Mouse (Mus musculus): ENCODE data around the gene Tmem150b.

Tmem150b gene

DNA sequence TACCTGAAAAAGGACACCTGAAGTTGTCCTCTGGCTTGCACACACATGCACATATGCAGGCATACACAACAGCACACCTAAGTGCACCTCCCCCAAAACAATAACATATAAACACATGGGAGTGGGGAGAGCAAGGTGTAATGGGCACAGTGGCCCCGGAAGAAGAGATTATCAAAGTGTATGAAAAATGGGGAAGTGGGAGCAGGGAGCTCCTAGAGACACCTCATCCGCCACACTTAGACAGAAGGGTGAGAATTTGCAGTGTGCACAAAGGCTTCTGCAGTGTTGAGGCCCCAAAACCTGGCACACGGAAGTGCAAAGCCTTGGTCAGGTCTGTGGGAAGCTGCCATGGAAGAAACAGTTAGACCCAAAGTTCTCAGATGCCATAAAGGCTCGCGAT, 6.0 kb upstream of the Tmem150b start:
- no peak for DNase-seq (ENCODE audit: low spot score in 2 of 2)

DNA sequence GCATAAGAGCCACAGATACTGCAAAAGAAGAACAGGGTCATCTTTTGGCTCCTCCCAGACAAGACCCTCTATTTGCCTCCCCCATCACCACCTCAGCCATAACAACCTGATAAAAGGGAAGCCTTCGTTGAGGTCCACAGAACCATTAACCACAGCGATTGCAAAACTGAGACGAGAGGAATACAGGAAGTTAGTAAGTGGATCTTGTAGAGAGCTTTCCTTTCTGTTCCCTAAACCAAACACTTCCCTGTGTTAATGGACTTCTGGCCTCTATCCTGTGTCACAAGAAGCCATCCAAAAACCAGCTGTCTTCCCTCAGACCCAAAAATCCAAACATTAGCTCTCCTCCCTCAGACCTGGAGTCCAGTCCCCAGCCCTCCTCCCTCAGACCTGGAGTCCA, 690 bp downstream of the Tmem150b start:
- DNase-seq (ENCODE audit: low spot score in 2 of 2), result no peak

DNA sequence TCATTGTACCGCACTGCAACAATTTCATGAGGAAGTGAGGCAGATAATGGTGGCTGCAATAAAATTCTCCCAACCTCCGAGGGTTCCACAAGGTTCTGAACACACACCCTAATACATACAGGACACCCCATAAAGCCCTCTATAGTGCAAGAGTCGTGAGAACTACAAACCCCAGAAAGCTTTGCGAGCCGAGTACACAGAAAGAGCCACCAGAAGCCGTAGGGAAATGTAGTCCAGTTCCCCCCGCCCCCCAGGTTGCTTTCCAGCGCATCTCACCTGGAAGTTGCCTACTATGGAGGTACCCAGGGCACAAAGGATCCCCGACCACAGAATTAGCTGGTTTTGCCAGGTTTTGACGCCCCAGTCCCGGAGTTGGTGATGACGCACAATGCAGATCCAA, 1.5 kb downstream of the Tmem150b start:
- no peak for DNase-seq (ENCODE audit: low spot score in 2 of 2)

DNA sequence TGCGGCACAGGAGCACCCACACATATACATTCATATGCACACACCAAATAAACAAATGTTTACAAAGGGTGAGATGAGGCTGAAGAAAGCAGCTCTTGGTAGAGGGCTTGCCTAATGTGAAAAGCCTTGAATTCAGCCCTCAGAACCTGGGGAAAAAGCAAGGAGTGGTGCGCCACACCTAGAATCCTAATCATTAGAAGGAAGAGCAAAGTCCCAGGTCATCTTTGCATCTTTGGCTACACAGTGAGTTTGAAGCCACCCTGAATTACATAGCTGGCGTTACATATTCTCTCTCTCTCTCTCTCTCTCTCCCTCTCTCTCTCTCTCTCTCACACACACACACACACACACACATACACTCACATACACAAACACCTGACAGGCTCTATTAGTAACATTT, 5.8 kb downstream of the Tmem150b start:
- DNase-seq (ENCODE audit: low spot score in 2 of 2), result no peak

DNA sequence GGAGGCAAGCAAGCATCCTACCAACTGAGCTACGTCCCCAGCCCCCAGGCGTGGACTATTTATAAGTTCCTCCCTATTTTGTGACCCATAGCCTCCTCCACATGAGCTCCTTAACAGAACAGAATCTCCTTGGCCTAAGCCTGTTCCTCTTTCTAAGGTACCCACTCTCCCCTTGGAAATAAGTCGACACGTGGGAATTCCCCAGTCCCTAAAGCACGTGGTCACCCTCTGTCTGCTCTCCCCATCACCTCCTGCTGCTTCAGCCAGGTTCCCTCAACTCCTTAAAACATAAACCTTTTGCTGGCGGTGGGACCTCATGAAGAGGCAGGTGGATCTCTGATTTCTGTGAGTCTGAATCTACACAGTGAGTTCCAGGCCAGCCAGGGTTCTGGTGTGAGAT, 8.1 kb downstream of the Tmem150b start:
- no peak for DNase-seq (ENCODE audit: low spot score in 2 of 2)

DNA sequence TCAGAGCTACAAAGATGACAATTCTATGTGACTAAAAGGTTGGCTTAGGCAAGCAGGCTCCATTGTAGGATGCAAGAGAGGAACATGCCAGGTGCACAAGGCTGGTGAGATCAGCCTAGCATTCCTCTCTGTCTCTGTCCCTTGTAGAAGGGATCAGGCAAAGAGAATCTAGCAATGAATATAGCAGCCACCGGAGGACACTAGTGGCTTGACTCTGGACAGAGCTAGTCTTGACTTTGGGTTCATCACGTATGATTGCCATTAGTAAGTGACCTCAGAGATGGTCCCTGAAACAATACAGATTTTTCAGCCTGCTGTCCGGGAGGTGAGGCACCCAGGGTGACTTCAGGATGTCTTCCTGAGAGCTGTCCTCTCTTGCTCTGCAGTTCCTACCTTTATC, 12.5 kb downstream of the Tmem150b start:
- DNase-seq (ENCODE audit: low spot score in 2 of 2), result no peak

DNA sequence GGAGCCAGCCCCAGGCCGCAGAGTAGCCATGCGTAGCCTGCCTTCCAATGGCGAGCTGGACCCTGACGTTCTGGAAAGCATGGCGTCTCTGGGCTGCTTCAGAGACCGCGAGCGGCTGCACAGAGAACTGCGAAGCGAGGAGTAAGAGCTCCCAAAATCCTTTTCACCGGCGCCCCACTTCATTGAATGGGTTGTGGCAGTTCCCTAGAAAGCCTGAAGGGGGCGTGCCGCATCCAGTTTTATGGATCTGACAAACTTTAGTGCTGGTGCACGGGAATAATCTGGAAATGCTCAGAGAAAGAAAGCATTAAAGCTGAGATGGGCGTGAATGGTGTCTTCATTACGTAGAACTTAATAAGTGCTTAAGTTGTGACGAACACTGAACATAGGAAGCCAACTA, 20.0 kb downstream of the Tmem150b start:
- DNase-seq (ENCODE audit: low spot score in 2 of 2), result no peak

DNA sequence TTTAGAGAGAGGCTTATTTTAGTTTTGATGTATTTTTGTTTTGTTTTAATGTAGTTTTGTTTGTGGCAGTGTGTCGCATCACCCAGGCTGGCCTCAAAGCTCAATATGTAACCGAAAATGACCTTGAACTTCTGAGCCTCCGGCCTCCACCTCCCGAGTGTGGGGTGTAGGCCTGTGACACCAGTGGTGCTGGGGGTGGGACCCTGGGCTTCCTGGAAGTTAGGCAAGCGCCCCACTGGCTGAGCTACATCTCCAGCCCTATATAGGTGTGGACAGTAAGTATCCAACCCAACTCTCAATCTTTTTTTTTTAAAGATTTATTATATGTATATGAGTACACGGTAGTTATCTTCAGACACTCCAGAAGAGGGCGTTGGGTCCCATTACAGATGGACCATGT, 21.9 kb downstream of the Tmem150b start:
- DNase-seq (ENCODE audit: low spot score in 2 of 2), result no peak

DNA sequence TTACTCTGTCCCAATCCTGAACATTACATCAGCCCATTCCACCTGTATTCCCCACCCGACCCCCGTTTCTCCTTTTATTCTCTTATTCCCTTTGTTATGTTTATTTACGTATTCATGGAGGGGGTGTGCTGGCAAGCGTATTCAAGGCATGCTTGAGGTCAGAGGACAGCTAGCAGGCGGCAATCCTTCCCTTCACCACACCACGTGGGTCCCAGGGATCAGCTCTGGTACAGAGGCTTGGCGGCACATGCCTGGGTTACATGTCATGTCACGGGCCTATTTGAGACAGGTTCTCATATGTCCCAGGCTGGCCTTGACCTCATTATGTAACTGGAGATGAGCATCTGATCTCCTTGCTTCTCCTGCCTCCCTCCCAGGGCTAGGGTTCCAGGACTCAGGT, 22.7 kb downstream of the Tmem150b start:
- no peak for DNase-seq (ENCODE audit: low spot score in 2 of 2)

DNA sequence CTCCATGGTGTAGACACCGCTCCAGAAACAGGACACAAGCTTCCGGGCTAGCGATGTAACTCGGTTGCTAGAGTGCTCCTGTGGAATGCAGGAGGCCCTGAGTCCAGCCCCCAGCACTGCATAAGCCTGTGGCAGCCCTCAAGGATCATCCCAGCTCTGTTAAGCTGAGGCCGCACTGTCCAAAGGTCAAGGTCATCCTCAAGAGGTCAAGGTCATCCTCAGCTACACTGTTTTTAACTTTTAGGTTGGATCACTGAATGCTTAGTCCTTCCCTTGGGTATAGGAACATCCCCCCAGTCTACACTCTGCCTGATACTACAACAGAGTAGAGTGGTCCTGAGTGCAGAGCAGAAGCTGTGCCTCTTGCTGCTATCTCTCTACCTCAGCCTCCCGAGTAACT, 32.0 kb downstream of the Tmem150b start:
- no peak for DNase-seq (ENCODE audit: low spot score in 2 of 2)

DNA sequence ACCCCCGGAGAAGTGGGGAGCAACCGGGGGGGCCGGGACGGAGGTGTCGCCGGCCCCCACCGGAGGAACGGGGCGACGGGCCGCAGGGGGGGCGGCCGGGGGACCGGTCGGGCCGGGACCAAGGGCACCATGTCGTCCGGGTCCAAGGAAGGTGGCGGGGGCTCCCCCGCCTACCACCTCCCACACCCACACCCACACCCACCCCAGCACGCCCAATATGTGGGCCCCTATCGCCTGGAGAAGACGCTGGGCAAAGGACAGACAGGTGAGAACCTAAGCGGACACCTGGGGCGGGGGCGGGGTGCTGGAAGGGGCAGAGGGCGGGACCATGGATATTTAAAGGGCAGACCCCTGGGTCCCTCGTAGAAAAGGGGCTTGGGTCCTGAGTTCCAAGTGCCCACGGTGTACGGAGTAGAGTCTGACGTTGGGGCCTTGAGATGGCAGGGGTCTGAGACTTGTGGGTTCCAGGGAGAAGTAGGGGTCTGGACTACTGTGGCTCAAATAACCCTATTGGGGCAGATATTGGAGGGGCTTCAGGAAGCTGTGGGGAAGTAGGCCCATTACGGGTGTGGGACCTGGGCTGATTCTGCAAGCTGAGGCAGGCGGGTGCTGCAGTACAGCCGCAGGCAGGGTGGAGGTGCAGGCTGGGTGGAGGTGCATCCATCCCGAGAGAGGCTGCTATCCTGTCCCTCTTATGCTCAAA, 33.9 kb downstream of the Tmem150b start:
- DNase-seq (ENCODE audit: low spot score in 2 of 2), result no peak

DNA sequence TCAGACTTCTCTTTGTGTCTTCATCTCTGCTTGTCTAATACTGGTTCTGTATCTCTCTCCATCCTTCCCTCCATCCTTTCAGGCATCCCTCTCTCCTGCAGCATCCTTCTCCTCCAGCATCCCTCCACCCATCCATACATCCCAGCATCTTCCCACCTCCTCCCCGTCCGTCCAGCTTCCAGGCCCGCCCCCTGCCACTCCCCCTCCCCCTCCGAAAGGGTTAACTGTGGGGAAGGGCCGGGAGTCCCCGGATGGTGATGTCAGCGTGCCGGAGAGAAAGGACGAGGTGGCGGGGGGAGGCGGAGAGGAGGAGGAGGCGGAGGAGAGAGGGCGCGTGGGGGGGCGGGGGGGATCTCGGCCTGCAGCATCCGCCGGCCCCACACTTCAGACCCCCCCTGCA, 34.7 kb downstream of the Tmem150b start, which contains the start of gene Brsk1:
Gene Brsk1 (plus strand): TSS at position 218 of the 400 bp plus-strand sequence.
- DNase-seq (ENCODE audit: low spot score in 2 of 2), result peak; percentile 48 to 61

DNA sequence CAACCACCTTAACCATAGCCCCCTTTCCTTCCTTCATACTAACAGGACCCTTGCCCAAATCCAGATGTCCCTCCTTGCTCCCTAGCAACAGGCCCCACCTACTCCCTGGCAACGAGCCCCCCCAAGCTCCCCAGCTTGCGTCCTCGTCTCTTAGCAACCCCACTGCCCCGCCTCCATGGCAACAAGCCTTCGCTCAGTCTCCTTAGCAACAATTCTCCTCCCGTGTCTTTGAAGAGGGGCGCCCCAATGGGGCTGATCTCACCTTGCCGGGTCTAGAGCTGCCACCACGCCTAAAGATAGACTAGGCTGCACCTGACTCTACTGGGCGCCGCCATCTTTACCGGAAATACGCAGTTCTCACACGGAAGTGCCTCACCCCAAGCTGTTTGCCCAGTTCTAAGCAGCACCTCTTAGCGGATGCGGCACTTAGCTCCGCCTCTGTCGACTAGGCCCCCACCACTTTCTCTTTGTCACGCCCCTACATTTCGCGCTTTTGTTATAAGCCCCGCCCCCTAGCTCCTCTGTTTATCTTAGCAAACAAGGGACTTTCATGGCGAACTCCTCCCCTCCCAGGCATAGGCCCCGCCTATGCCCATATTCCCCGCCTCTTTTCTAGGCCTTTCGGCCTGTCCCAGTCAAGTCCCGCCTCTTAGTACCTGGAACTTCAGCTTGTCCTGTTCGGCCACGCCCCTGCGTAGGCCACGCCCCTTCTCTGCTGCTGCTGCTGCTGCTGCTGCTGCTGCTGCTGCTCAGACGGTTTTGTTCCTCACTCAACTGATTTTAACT, 40.2 kb downstream of the Tmem150b start, which contains the start of gene Hspbp1:
Gene Hspbp1 (minus strand): TSS at position 437 of the 786 bp plus-strand sequence.
- peak; percentile 83 to 84 for DNase-seq (ENCODE audit: low spot score in 2 of 2)

DNA sequence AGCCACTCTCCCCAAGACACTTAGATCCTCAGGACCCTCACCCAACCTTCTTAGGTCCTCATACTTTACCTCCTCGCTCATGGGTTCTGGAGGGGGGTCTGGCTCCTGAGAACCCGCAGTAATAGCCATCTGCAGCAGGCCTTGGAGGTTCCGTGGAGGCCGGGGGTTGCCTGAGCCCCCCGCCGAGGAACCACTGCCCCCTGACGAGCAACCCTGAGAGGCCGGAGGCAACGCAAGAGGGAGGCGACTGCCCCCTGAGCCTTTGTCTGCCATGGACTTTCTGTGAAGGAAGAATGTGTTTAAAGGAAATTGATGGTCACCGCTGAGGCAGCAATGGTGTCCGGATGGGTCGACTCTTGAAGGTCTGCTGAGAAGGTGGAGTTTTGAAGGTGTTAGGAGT, 40.8 kb downstream of the Tmem150b start:
- DNase-seq (ENCODE audit: low spot score in 2 of 2), result no peak

DNA sequence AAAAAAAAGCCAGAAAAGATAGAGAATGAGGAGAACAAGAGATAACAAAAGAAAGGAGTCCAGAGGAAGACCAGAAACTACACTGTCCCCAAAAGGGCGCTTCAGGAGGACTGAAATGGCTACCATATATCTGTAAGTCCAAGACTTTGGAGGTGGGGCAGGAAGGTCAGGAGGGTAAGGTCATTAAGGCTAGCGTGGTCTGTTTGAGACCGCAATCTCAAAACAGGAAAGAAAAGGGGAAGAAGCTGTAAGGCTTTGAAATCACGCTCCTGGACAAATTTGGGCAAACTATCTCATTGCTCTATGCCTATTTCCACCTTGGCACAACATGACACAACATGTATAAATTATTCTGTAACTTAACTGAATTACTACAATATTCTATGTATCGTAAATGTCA, 41.7 kb downstream of the Tmem150b start:
- DNase-seq (ENCODE audit: low spot score in 2 of 2), result no peak

DNA sequence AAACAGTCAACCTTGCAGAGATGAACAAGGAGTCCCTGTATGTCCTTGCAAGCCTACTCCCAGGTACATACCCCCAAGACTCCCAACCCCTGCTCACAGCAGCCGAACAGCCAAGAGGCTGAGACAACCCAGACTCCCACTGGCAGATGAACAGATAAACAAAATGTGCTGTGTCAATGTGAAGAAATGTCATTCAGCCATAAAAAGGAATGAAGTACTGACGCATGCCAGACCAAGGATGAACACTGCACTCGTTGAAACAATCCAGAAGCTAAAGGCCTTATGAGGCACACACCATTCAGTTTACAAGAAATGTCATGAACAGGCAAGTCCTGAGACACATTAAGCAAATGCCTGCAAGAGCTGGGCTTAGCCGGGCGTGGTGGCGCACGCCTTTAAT, 49.8 kb downstream of the Tmem150b start:
- DNase-seq (ENCODE audit: low spot score in 2 of 2), result no peak

DNA sequence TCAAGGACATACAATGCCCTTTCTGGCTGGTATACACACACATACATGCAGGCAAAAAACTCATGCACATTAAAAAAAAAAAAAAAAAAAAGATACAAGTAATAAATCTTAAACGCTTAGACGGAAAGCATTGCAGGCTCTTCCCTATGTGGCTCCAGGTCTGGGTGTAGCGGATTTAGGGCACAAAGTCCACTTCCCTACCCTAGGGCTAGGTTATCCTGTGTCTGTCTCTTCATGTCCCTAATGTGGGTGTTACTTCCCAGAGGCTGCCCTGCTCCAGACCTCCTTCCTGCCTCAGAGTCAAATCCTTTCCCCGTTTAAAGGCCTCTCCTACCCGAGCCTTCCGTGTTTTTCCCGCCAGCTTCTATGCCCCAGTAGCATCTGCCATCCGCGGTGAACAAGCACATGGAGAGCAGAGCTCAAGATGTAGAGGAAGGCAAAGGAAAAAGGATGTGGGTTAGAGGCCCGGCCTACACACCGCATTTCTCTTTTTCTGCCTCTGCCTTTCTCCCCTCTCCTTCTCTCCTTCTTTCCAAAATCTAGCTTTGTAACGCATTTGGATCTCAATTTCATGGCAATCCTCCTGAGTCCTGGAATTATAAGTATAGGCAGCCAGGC, 50.8 kb downstream of the Tmem150b start:
- DNase-seq (ENCODE audit: low spot score in 2 of 2), result no peak

DNA sequence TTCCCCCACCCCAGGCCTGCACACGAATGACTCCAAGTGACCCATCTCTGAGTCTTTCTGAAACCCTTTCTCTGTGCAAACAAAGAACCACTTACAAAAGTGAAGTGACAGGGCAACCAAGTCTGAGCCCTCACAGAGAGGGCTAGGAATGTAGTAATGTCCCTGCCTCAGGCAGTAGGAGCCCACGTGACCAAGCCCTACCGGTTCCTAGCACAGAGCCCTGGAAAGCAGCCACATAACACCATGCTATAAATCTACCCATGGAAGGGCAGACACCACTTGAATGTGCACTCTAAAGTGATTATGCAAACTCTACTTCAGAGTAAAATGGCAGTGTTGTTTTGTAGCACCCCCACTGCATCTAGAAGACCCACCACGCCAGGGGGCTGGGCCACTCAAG, 53.1 kb downstream of the Tmem150b start:
- no peak for DNase-seq (ENCODE audit: low spot score in 2 of 2)

DNA sequence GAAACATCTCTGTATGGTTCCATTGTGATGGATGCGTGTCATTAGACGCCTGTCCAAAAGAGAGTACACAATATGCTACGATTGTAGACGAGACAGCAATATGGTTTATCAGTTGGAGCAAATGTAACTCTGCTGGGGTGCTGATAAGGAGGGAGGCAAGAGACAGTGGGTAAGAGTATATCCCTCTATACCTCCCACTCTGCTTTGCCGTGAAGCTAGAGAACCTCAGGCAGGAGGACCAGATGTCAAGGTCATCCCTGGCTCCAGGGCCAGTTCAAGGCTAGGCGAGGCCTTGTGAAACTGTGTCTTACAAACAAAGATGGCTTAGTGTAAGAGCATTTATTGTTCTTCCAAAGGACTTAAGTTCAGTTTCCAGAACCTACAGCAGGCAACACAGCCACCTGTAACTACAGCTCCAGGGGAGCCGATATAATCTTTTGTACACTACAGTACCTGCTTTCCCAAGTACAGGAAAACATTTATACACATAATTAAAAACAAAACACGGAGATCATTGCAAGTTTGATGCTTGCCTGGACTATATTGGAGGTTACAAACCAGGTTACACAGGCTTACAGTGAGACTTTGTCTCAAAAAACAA, 54.3 kb downstream of the Tmem150b start:
- no peak for DNase-seq (ENCODE audit: low spot score in 2 of 2)

DNA sequence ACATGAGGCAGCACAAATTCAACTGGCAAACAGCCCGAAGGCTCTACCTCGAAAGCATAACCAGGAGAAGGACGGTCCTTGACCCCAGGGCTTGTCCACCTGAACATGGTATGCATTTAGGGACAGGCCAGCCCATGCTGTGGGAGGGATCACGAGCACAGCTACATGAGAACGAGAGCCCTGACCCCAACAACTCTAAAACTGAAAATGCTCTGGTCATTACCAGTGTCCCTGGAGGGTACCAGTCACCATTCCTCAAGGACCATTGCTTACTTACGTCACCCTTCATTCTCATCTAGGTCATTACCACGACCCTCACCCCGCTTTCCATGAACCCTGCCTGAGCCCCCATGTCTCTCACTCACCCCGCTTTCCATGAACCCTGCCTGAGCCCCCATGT, 55.9 kb downstream of the Tmem150b start:
- DNase-seq (ENCODE audit: low spot score in 2 of 2), result no peak

DNA sequence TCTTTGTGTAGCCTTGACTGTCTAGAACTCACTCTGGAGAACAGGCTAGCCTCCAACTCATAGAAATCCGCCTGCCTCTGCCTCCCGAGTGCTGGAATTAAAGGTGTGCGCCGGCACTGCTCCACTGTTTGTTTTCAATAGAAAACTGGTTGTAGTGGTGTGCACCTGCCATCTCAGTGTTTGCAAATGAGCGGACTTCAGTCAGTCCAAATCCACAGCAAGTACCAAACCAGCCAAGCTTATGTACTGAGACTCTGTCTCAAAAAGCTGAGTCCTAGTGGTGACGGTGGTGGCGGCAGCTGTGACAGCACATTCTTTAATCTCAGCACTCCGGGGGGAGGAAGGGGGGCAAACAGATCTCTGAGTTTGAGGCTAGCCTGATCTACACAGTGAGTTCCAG, 56.5 kb downstream of the Tmem150b start:
- DNase-seq (ENCODE audit: low spot score in 2 of 2), result no peak

DNA sequence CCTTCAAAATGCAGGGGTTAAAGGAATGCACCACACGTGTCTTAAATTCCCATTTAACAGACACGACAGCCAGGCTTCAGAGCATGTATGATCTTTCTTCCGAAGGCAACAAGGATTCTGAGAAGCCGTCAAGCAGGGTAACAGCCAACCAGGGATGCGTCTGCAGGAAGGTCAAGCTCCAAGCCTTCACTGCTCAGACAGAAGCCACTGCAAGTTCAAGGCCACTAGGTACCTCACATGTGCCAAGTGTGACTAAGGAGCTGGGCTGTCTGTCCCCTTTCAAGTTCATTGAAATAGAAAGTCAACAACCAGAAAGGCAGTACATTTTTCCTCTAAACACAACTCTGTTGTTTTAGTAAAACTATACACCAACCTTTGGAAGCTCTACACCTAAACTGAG, 58.2 kb downstream of the Tmem150b start:
- no peak for DNase-seq (ENCODE audit: low spot score in 2 of 2)

All from frontal cortex, postnatal 25 days (tissue).